Mouse (Mus musculus) liver, embryonic 11.5 days (tissue): Measurements from ENCODE around the gene Gins1. TPM values are rescaled to one million over a fixed set of nuclear protein-coding genes. Genes with fewer than 3 reads are reported as not detected.
"Not testable (repeated sequence)": the region's sequence is repeated elsewhere in the genome, so short reads cannot be mapped to it uniquely, and the experiment has no call there.

Source experiments
- ATAC-seq: fragments of 200-750 bp; cut with Nextera tagmentation; replicated peaks from 2 replicates; pipeline ENCODE4 v1.8.0; 2017; ENCODE audit warnings: moderate number of reproducible peaks, mild to moderate bottlenecking, moderate TSS enrichment, moderate library complexity; ENCODE audit not compliant: low FRiP score
- DNase-seq: peaks from one replicate; pipeline ENCODE4 v3.0.0-alpha.2; 2017; ENCODE audit warnings: low spot score
- H3K27ac ChIP-seq: fragments of 300-500 bp; sonication (generic); 2 replicates; pipeline ENCODE4 v1.5.1; 2014; ENCODE audit warnings: mild to moderate bottlenecking, low read depth, low read length, control low read depth
- H3K27me3 ChIP-seq: fragments of 300-500 bp; sonication (generic); replicated peaks from 2 replicates; pipeline ENCODE4 v1.6.1; 2014; ENCODE audit warnings: low read length, mixed read lengths; ENCODE audit not compliant: control insufficient read depth, insufficient read depth
- H3K36me3 ChIP-seq: fragments of 300-500 bp; sonication (generic); 2 replicates; pipeline ENCODE4 v1.6.1; 2014; ENCODE audit warnings: mild to moderate bottlenecking, low read length, moderate library complexity, mixed read lengths; ENCODE audit not compliant: control insufficient read depth, insufficient read depth
- H3K4me1 ChIP-seq: fragments of 300-500 bp; sonication (generic); replicated peaks from 2 replicates; pipeline ENCODE4 v1.6.1; 2014; ENCODE audit warnings: low read length, mixed read lengths; ENCODE audit not compliant: control insufficient read depth, insufficient read depth
- H3K4me2 ChIP-seq: fragments of 300-500 bp; sonication (generic); 2 replicates; pipeline ENCODE4 v1.6.1; 2014; ENCODE audit warnings: mild to moderate bottlenecking, control low read depth, moderate library complexity
- H3K4me3 ChIP-seq: fragments of 300-500 bp; sonication (generic); 2 replicates; pipeline ENCODE4 v1.5.1; 2014; ENCODE audit warnings: low read depth, low read length, control low read depth
- H3K9ac ChIP-seq: fragments of 300-500 bp; sonication (generic); 2 replicates; pipeline ENCODE4 v1.6.1; 2014; ENCODE audit warnings: low read depth, low read length, control low read depth
- H3K9me3 ChIP-seq: fragments of 300-500 bp; sonication (generic); 2 replicates; pipeline ENCODE4 v1.6.1; 2016; ENCODE audit warnings: low read length, inconsistent platforms, mixed read lengths; ENCODE audit not compliant: control insufficient read depth
- WGBS: fragments of 180-500 bp; shearing (Covaris S2); extraction: QIAGEN DNeasy Blood & Tissue Kit; methylation state at CpG from one replicate; pipeline ENCODE4 v1.1.7; 2014; 5-methylcytosine and 5-hydroxymethylcytosine counted together
- polyA plus RNA-seq: library from polyadenylated mRNA; unstranded; fragments of >200 nt; fragmentation: Nextera tagmentation; extraction: Ambion mirVana; gene quantifications from 2 replicates; pipeline ENCODE4 v1.2.1, GENCODE M21; 2014

The Gins1 gene
- polyA plus RNA-seq, 1 experiment from 2014 or later = 65.8 TPM

GRCm38 (mm10) chr2:150902347-150902746 lies 2.9 kb upstream of the Gins1 start:
- 87% methylated on average over 8 of the region's 8 CpGs for WGBS
- H3K4me2 ChIP-seq = no peak overlapping the region

GRCm38 (mm10) chr2:150904272-150904935 lies 796 bp upstream of the Gins1 start, which contains the start of gene Abhd12:
Abhd12 (minus strand) TSS chr2:150904741.
- under 1% methylated on average over 72 of the region's 72 CpGs for WGBS
- Histone ChIP-seq H3K27me3 (no peaks in the 10 kb centered on the region), H3K9ac (peak within 1 kb of the TSS; percentile 84), H3K4me2 (peak within 1 kb of the TSS; percentile 78), H3K4me3 (peak within 1 kb of the TSS; percentile 78), H3K36me3 (no peaks in the 10 kb centered on the region), H3K4me1 (peaks cover 6% of the 10 kb centered on the region), H3K9me3 (no peaks in the 10 kb centered on the region), H3K27ac (peak within 1 kb of the TSS; percentile 88)
- ATAC-seq = peak; percentile 96
- DNase-seq = peak; percentile 99

More at GRCm38 (mm10) chr2:150902347-150902746, 2.9 kb upstream of the Gins1 start:
- Histone ChIP-seq H3K27me3 (no peaks in the 10 kb centered on the region), H3K9me3 (no peaks in the 10 kb centered on the region), H3K9ac (no peak overlapping the region), H3K4me1 (peaks cover 6% of the 10 kb centered on the region), H3K4me3 (no peak overlapping the region), H3K27ac (no peak overlapping the region), H3K36me3 (no peaks in the 10 kb centered on the region)
- no peak for DNase-seq
- ATAC-seq = no peak

GRCm38 (mm10) chr2:150908881-150909280 lies 3.7 kb downstream of the Gins1 start:
- not testable (repeated sequence) for H3K27me3 ChIP-seq, H3K4me1 ChIP-seq, ATAC-seq, H3K9ac ChIP-seq, H3K36me3 ChIP-seq, H3K9me3 ChIP-seq, DNase-seq
- Histone ChIP-seq H3K4me2 (peak overlapping the region; percentile 92), H3K4me3 (peak overlapping the region; percentile 77), H3K27ac (peak overlapping the region; percentile 89; the same call in 1 of the 2 replicates)
- 42% methylated on average over 6 of the region's 6 CpGs for WGBS

GRCm38 (mm10) chr2:150909429-150910039 lies 4.3 kb downstream of the Gins1 start:
- H3K9me3 ChIP-seq = no peaks in the 10 kb centered on the region
- H3K36me3 ChIP-seq = no peaks in the 10 kb centered on the region
- ATAC-seq (peak; percentile 89), DNase-seq (peak; percentile 95)
- under 1% methylated on average over 35 of the region's 35 CpGs for WGBS
- peak overlapping the region; percentile 89 for H3K27ac ChIP-seq
- H3K4me1 ChIP-seq = peaks cover 2% of the 10 kb centered on the region; the same call in 1 of the 2 replicates
- peak overlapping the region; percentile 77 for H3K4me3 ChIP-seq
- H3K9ac ChIP-seq = peak overlapping the region; percentile 85
- no peaks in the 10 kb centered on the region for H3K27me3 ChIP-seq
- peak overlapping the region; percentile 92 for H3K4me2 ChIP-seq

- H3K27ac ChIP-seq = no peak overlapping the region; the same call in 1 of the 2 replicates
- DNase-seq (no peak), ATAC-seq (no peak)
These were observed 5.2 kb downstream of the Gins1 start for GRCm38 (mm10) chr2:150910295-150910881.

GRCm38 (mm10) chr2:150914781-150915515 lies 9.7 kb downstream of the Gins1 start:
- no peaks in the 10 kb centered on the region for H3K27me3 ChIP-seq
- H3K9me3 ChIP-seq = no peaks in the 10 kb centered on the region
- 71% methylated on average over 4 of the region's 4 CpGs for WGBS
- H3K4me1 ChIP-seq = peaks cover 2% of the 10 kb centered on the region; the same call in 1 of the 2 replicates
- H3K36me3 ChIP-seq = peaks cover 12% of the 10 kb centered on the region; the same call in 1 of the 2 replicates
- H3K4me3 ChIP-seq = no peak overlapping the region
- H3K9ac ChIP-seq = no peak overlapping the region
- H3K27ac ChIP-seq = no peak overlapping the region
- ATAC-seq = no peak
- DNase-seq = no peak
- no peak overlapping the region for H3K4me2 ChIP-seq

More at GRCm38 (mm10) chr2:150910295-150910881, 5.2 kb downstream of the Gins1 start:
- Histone ChIP-seq H3K36me3 (0 out of 2 replicates have a peak, but pooled peaks cover under 1% of the 10 kb centered on the region), H3K4me2 (peak overlapping the region; percentile 92), H3K9ac (peak overlapping the region; percentile 85), H3K4me3 (peak overlapping the region; percentile 77), H3K27me3 (no peaks in the 10 kb centered on the region), H3K4me1 (peaks cover 2% of the 10 kb centered on the region; the same call in 1 of the 2 replicates), H3K9me3 (no peaks in the 10 kb centered on the region)
- 46% methylated on average over 8 of the region's 10 CpGs for WGBS

- H3K36me3 ChIP-seq = peaks cover 12% of the 10 kb centered on the region; the same call in 1 of the 2 replicates
- no peak for ATAC-seq
- H3K9me3 ChIP-seq = no peaks in the 10 kb centered on the region
- H3K9ac ChIP-seq = no peak overlapping the region
- no peak overlapping the region for H3K27ac ChIP-seq
- WGBS = 75% methylated on average over 5 of the region's 5 CpGs
- no peaks in the 10 kb centered on the region for H3K4me1 ChIP-seq
- H3K4me2 ChIP-seq = no peak overlapping the region
- H3K4me3 ChIP-seq = no peak overlapping the region
- H3K27me3 ChIP-seq = no peaks in the 10 kb centered on the region
- DNase-seq = no peak
These were observed 10.6 kb downstream of the Gins1 start for GRCm38 (mm10) chr2:150915786-150916185.

- H3K9me3 ChIP-seq = no peaks in the 10 kb centered on the region
- no peak overlapping the region for H3K4me2 ChIP-seq
- peaks cover 14% of the 10 kb centered on the region; the same call in 1 of the 2 replicates for H3K36me3 ChIP-seq
- H3K4me3 ChIP-seq = no peak overlapping the region
- H3K9ac ChIP-seq = no peak overlapping the region
- H3K27ac ChIP-seq = no peak overlapping the region
- ATAC-seq (peak; percentile 19; the same call in 1 of the 2 replicates), DNase-seq (no peak)
- WGBS = 78% methylated on average over 3 of the region's 3 CpGs
- no peaks in the 10 kb centered on the region for H3K27me3 ChIP-seq
- H3K4me1 ChIP-seq = no peaks in the 10 kb centered on the region
These were observed 13.5 kb downstream of the Gins1 start for GRCm38 (mm10) chr2:150918720-150919119.
